Mouse (Mus musculus) hindbrain, embryonic 16.5 days (tissue): Measurements from ENCODE around the gene Hck. TPM values are rescaled to one million over a fixed set of nuclear protein-coding genes. Genes with fewer than 3 reads are reported as not detected.

Source experiments
- ATAC-seq: fragments of 200-750 bp; cut with Nextera tagmentation; 2 replicates; pipeline ENCODE4 v1.8.0; 2017; ENCODE audit warnings: moderate TSS enrichment, moderate library complexity
- H3K27ac ChIP-seq: fragments of 300-500 bp; sonication (generic); 2 replicates; pipeline ENCODE4 v1.5.1; 2014; ENCODE audit warnings: low read depth, mild to moderate bottlenecking, control low read depth, low read length, moderate library complexity
- H3K27me3 ChIP-seq: fragments of 300-500 bp; sonication (generic); replicated peaks from 2 replicates; pipeline ENCODE4 v1.6.1; 2014; ENCODE audit warnings: low read length; ENCODE audit not compliant: control insufficient read depth, insufficient read depth
- H3K36me3 ChIP-seq: fragments of 300-500 bp; sonication (generic); 2 replicates; pipeline ENCODE4 v1.6.1; 2014; ENCODE audit warnings: mild to moderate bottlenecking, low read length, moderate library complexity, mixed read lengths; ENCODE audit not compliant: control insufficient read depth, insufficient read depth
- H3K4me1 ChIP-seq: fragments of 300-500 bp; sonication (generic); 2 replicates; pipeline ENCODE4 v1.6.1; 2014; ENCODE audit warnings: low read depth, low read length; ENCODE audit not compliant: control insufficient read depth, insufficient read depth
- H3K4me2 ChIP-seq: fragments of 300-500 bp; sonication (generic); 2 replicates; pipeline ENCODE4 v1.6.1; 2014; ENCODE audit warnings: mild to moderate bottlenecking, low read length, control low read depth, moderate library complexity
- H3K4me3 ChIP-seq: fragments of 300-500 bp; sonication (generic); 2 replicates; pipeline ENCODE4 v1.5.1; 2014; ENCODE audit warnings: mild to moderate bottlenecking, low read length, control low read depth, moderate library complexity
- H3K9ac ChIP-seq: fragments of 300-500 bp; sonication (generic); 2 replicates; pipeline ENCODE4 v1.6.1; 2014; ENCODE audit warnings: low read depth, mild to moderate bottlenecking, control low read depth, low read length, moderate library complexity
- H3K9me3 ChIP-seq: fragments of 300-500 bp; sonication (generic); 2 replicates; pipeline ENCODE4 v1.6.1; 2014; ENCODE audit warnings: mild to moderate bottlenecking, low read length, moderate library complexity; ENCODE audit not compliant: control insufficient read depth
- WGBS: fragments of 180-500 bp; shearing (Covaris S2); extraction: QIAGEN DNeasy Blood & Tissue Kit; methylation state at CpG from one replicate; pipeline ENCODE4 v1.1.7; 2014; 5-methylcytosine and 5-hydroxymethylcytosine counted together
- polyA plus RNA-seq: library from polyadenylated mRNA; unstranded; fragments of >200 nt; fragmentation: Nextera tagmentation; extraction: Ambion mirVana; gene quantifications from 2 replicates; pipeline ENCODE4 v1.2.1, GENCODE M21; 2015

The Hck gene
- polyA plus RNA-seq, 1 experiment from 2014 or later = 5.3 TPM

DNA sequence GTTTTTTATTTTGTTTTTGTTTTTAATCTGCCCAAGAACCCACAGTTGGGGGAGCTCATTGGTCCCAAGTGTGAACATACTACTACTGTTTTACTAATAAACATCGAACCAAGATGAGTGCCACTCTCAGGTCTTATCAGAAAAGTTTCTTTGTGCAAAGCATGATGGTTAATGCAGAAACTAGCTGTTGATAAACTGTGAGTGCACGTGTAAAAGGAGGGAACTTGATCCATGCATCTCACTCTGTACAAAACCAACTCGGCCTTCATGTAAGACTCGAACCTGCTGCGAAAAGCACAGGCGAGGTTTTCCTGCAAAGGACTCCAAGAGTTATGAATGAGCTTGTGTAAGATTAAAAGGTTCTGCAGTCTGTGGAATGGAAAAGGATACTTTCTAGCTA lies 11.2 kb downstream of the Hck start:
- WGBS = 87% methylated on average over 6 of the region's 6 CpGs
- no peaks in the 10 kb centered on the region for H3K9me3 ChIP-seq
- H3K4me1 ChIP-seq = no peaks in the 10 kb centered on the region
- H3K36me3 ChIP-seq = no peaks in the 10 kb centered on the region
- no peaks in the 10 kb centered on the region for H3K27me3 ChIP-seq
- H3K27ac ChIP-seq = no peak overlapping the region
- H3K4me2 ChIP-seq = no peak overlapping the region
- H3K4me3 ChIP-seq = no peak overlapping the region
- no peak overlapping the region for H3K9ac ChIP-seq
- ATAC-seq = no peak

DNA sequence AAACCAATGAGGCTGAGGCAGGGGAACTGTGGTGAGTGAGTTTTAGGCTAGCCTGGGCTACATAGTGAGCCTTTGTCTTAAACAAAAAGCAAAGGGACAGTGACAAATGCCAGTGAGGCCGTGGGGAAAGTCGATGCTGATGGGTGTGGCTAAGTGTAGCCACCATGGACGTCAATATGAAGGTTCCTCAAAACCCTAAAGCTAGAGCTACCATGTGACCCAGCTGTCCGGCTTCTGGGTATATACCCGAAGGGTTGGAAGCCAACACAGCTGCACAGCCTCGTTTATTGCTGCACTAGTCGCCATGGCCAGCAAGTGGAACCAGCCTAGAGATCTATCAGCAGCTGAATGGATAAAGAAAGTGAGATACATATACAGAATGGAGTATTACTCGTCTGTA lies 11.9 kb downstream of the Hck start:
- Histone ChIP-seq H3K9me3 (no peaks in the 10 kb centered on the region), H3K27me3 (no peaks in the 10 kb centered on the region), H3K4me2 (no peak overlapping the region), H3K36me3 (no peaks in the 10 kb centered on the region), H3K4me3 (no peak overlapping the region), H3K9ac (no peak overlapping the region), H3K4me1 (no peaks in the 10 kb centered on the region), H3K27ac (no peak overlapping the region)
- no peak for ATAC-seq
- 71% methylated on average over 8 of the region's 8 CpGs for WGBS

DNA sequence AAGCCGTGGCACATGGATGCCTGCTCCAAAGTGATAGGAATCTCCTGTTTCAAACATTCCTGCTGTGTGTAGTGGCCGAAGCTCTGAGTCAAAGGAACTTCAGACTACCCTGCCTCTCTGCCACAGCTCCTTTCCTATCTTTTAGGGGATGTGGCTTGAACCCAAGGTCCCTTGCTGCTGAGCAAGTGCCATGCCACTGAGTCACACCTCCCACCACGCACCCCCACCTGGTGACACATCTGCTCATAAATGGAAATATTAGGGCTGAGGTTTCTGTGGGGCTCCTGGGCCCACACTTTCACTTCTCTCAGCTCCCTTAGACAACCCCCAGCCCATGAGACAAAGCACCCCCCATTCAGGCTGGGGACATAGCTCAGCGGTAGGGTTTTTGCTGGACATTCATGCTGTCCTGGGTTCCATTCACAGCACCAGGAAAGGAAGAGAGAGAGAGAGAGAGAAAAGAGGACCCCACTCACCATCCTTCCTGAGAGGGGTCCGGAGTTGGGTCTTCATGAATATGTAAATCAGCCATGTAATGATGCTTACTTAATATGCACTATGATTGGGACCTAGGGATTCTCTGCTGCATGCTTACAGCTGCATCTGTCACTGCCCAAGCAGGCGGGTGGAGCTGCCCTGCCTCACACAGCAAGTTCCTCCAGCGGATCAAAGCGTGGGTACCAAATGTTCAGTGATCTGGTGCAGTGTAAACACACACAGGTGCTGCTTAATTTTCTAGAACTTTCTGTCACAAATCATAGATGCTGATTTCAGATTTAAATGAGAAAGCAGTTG lies 13.8 kb downstream of the Hck start:
- Histone ChIP-seq H3K9me3 (no peaks in the 10 kb centered on the region), H3K4me2 (no peak overlapping the region), H3K36me3 (no peaks in the 10 kb centered on the region), H3K27me3 (no peaks in the 10 kb centered on the region), H3K4me3 (no peak overlapping the region), H3K27ac (no peak overlapping the region), H3K9ac (no peak overlapping the region), H3K4me1 (no peaks in the 10 kb centered on the region)
- ATAC-seq = no peak
- WGBS = 62% methylated on average over 8 of the region's 8 CpGs

DNA sequence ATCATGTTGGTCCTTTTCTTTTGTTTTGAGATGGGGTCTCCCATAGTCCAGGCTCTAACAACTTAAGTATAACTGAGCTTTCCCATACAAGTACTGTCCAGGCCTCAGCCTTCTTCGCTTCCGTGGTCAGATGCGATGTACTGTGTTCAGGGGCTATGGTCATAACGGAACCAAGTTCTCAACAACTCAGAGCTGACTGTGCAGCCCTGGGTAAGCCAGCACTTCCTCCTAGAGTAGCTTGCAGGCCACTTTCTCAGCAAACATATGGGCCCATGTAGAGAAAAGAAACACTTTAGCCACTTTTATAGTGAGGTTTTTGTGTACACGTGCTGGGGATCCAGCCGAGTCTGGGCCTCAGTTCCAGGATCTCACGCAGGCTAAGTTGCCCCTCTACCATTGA lies 14.4 kb downstream of the Hck start:
- Histone ChIP-seq H3K36me3 (no peaks in the 10 kb centered on the region), H3K9me3 (no peaks in the 10 kb centered on the region), H3K27ac (no peak overlapping the region), H3K4me2 (no peak overlapping the region), H3K9ac (no peak overlapping the region), H3K27me3 (no peaks in the 10 kb centered on the region), H3K4me3 (no peak overlapping the region), H3K4me1 (no peaks in the 10 kb centered on the region)
- 94% methylated on average over 7 of the region's 7 CpGs for WGBS
- ATAC-seq = no peak

DNA sequence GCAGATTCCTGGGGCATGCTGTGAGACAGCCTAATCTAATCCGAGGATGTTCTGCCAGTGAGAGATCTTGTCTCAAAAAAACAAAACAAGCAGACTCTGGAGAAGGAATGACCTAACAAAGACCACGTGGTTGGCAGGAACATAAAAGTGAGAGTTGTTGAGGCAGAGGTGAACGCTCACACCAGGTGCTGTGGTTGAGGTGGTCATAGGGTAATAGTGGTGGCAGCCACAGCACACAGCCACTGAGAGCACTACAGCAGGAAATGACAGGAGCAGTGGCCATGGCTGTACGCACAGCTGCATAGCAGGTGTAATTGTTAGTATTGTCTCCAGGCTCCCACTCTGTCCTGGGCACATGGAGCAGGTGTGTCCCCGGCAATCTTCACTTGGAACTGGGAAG lies 17.6 kb downstream of the Hck start:
- 56% methylated on average over 5 of the region's 5 CpGs for WGBS

DNA sequence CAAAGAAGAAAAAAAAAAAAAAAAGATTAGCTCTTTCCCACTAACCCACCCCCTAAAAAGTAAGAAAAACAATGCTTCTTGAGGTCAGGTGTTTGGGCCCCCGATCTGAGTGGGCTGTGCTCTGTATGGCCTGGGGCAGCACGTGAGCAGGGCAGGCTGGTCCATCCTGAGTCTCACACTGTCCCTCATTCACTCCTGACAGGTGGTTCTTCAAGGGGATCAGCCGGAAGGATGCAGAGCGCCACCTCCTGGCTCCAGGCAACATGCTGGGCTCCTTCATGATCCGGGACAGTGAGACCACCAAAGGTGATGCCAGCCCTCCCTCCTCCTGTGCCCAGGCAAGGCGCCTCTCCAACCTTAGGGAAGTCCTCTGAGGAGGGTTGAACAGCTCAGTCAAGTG lies 22.8 kb downstream of the Hck start:
- Histone ChIP-seq H3K4me3 (no peak overlapping the region), H3K9me3 (no peaks in the 10 kb centered on the region), H3K27me3 (no peaks in the 10 kb centered on the region), H3K36me3 (no peaks in the 10 kb centered on the region), H3K4me1 (no peaks in the 10 kb centered on the region), H3K9ac (no peak overlapping the region), H3K4me2 (no peak overlapping the region), H3K27ac (no peak overlapping the region)
- ATAC-seq = no peak
- 12% methylated on average over 6 of the region's 6 CpGs for WGBS

More for the DNA sequence above, 17.6 kb downstream of the Hck start:
- no peaks in the 10 kb centered on the region for H3K9me3 ChIP-seq
- no peak overlapping the region for H3K4me3 ChIP-seq
- no peak overlapping the region for H3K27ac ChIP-seq
- H3K4me1 ChIP-seq = no peaks in the 10 kb centered on the region
- H3K4me2 ChIP-seq = no peak overlapping the region
- H3K9ac ChIP-seq = no peak overlapping the region
- no peak for ATAC-seq
- H3K27me3 ChIP-seq = no peaks in the 10 kb centered on the region
- H3K36me3 ChIP-seq = no peaks in the 10 kb centered on the region

DNA sequence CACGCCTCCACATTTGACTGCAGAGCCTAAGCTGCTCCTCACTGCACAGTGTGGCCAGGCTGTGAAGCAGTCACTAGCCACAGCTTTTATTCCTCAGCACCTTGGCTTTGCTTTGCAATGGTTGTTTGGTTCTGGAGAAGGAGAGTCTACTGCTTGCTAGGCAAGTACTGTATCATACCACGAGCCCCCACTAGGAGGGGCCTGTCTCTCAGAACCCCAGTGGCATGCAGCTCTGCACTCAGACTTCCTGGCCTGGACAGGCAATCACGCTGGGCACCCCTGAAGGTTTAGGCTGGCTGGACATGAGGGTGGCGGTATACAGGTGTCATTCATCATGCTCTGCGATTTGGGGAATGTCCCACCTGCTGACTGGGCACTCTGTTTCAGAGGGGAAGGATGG lies 26.0 kb downstream of the Hck start:
- no peaks in the 10 kb centered on the region for H3K9me3 ChIP-seq
- no peak overlapping the region for H3K4me2 ChIP-seq
- H3K27ac ChIP-seq = no peak overlapping the region
- H3K4me3 ChIP-seq = no peak overlapping the region
- WGBS = 31% methylated on average over 5 of the region's 5 CpGs
- no peaks in the 10 kb centered on the region for H3K27me3 ChIP-seq
- H3K9ac ChIP-seq = no peak overlapping the region
- ATAC-seq = no peak
- no peaks in the 10 kb centered on the region for H3K4me1 ChIP-seq
- no peaks in the 10 kb centered on the region for H3K36me3 ChIP-seq

DNA sequence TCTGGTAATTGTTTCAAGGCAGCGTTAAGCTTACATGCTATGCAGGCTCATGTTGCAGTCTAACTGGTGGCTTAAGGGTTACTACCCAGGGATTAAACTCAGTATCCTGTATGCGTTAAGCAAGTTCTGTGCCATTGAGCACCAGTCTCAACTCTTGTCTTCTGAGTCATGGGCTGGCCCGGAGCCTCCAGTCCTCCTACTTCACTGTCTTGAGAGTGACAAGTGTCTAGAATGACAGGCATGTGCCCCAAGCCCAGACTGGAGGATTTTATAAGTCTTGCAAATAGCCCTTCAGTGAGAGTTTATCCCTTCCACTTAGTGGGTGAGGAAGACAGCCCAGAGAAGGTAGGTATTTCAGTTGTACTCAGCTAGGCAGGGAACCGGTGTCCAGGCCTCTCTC lies 27.9 kb downstream of the Hck start:
- no peak overlapping the region for H3K4me2 ChIP-seq
- no peak overlapping the region for H3K9ac ChIP-seq
- H3K27ac ChIP-seq = no peak overlapping the region
- 77% methylated on average over 4 of the region's 4 CpGs for WGBS
- H3K4me3 ChIP-seq = no peak overlapping the region
- no peaks in the 10 kb centered on the region for H3K4me1 ChIP-seq
- no peak for ATAC-seq
- H3K9me3 ChIP-seq = no peaks in the 10 kb centered on the region
- H3K27me3 ChIP-seq = no peaks in the 10 kb centered on the region
- no peaks in the 10 kb centered on the region for H3K36me3 ChIP-seq

DNA sequence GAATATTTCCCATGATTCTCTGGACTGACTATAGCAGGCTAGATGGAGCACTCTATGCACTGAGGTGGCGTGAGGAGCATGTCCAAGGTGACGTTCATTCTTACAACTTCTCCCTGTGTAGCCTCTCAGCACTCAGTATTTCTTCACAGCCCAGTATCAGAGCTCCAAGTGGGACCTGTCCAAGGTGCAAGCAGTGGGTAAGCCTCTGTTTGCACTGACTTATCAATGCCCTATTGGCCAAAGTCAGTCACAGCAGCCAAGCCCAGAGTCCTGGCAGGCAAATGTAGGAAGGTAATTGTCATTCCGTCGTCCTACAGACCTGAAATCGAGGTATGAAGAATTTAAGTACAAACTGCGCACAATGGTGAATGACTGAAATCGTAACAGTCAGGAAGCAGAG lies 30.9 kb downstream of the Hck start:
- Histone ChIP-seq H3K4me2 (no peak overlapping the region), H3K9ac (no peak overlapping the region), H3K9me3 (no peaks in the 10 kb centered on the region), H3K4me1 (no peaks in the 10 kb centered on the region), H3K27me3 (no peaks in the 10 kb centered on the region), H3K4me3 (no peak overlapping the region), H3K27ac (no peak overlapping the region), H3K36me3 (no peaks in the 10 kb centered on the region)
- ATAC-seq = no peak
- 85% methylated on average over 7 of the region's 7 CpGs for WGBS
